Mouse (Mus musculus): ENCODE data around the gene Bag2.
"Not testable (repeated sequence)": the region's sequence is repeated elsewhere in the genome, so short reads cannot be mapped to it uniquely, and the experiment has no call there.

Gene Bag2

GRCm38 (mm10) chr1:33749709-33750108 is 7.9 kb downstream of the Bag2 start:
- DNase-seq (ENCODE audit: low read depth) = not testable (repeated sequence)

- DNase-seq (ENCODE audit: low read depth) = no peak
Observed at GRCm38 (mm10) chr1:33749109-33749508, 8.5 kb downstream of the Bag2 start.

- DNase-seq (ENCODE audit: low read depth) = no peak
Observed at GRCm38 (mm10) chr1:33745901-33746300, 11.7 kb downstream of the Bag2 start.

GRCm38 (mm10) chr1:33744815-33745214 is 12.8 kb downstream of the Bag2 start:
- not testable (repeated sequence) for DNase-seq (ENCODE audit: low read depth)

GRCm38 (mm10) chr1:33742903-33743302 is 14.7 kb downstream of the Bag2 start:
- DNase-seq (ENCODE audit: low read depth) = no peak

- DNase-seq (ENCODE audit: low read depth) = peak; percentile 59
Observed at GRCm38 (mm10) chr1:33739302-33739701, 18.3 kb downstream of the Bag2 start.

- no peak for DNase-seq (ENCODE audit: low read depth)
Observed at GRCm38 (mm10) chr1:33738681-33739278, 18.8 kb downstream of the Bag2 start.

- DNase-seq (ENCODE audit: low read depth) = no peak
Observed at GRCm38 (mm10) chr1:33738281-33738680, 19.3 kb downstream of the Bag2 start.

- DNase-seq (ENCODE audit: low read depth) = no peak
Observed at GRCm38 (mm10) chr1:33734001-33734685, 23.5 kb downstream of the Bag2 start.

- DNase-seq (ENCODE audit: low read depth) = no peak
Observed at GRCm38 (mm10) chr1:33733044-33733443, 24.6 kb downstream of the Bag2 start.

GRCm38 (mm10) chr1:33725086-33725485 is 32.5 kb downstream of the Bag2 start:
- no peak for DNase-seq (ENCODE audit: low read depth)

- no peak for DNase-seq (ENCODE audit: low read depth)
Observed at GRCm38 (mm10) chr1:33724516-33724915, 33.1 kb downstream of the Bag2 start.

- no peak for DNase-seq (ENCODE audit: low read depth)
Observed at GRCm38 (mm10) chr1:33721020-33721419, 36.6 kb downstream of the Bag2 start.

GRCm38 (mm10) chr1:33720231-33720630 is 37.4 kb downstream of the Bag2 start:
- DNase-seq (ENCODE audit: low read depth) = no peak

GRCm38 (mm10) chr1:33719733-33720225 is 37.8 kb downstream of the Bag2 start, which contains the start of gene Rab23:
TSS of gene Rab23 (plus strand) at chr1:33719887.
- peak; percentile 34 for DNase-seq (ENCODE audit: low read depth)

- no peak for DNase-seq (ENCODE audit: low read depth)
Observed at GRCm38 (mm10) chr1:33717636-33718035, 40.0 kb downstream of the Bag2 start.

GRCm38 (mm10) chr1:33714796-33715195 is 42.8 kb downstream of the Bag2 start:
- no peak for DNase-seq (ENCODE audit: low read depth)

GRCm38 (mm10) chr1:33712026-33712425 is 45.6 kb downstream of the Bag2 start:
- DNase-seq (ENCODE audit: low read depth) = no peak

- no peak for DNase-seq (ENCODE audit: low read depth)
Observed at GRCm38 (mm10) chr1:33709615-33710014, 48.0 kb downstream of the Bag2 start.

GRCm38 (mm10) chr1:33701244-33701643 is 56.4 kb downstream of the Bag2 start:
- no peak for DNase-seq (ENCODE audit: low read depth)

- DNase-seq (ENCODE audit: low read depth) = no peak
Observed at GRCm38 (mm10) chr1:33696016-33696415, 61.6 kb downstream of the Bag2 start.

Data from c-Kit-positive CD71-negative TER-119-negative erythroid progenitor cells, embryonic 14.5 days (primary cell).